Mouse (Mus musculus) adrenal gland, postnatal 36 days (tissue): ENCODE measurements around the gene Ssr1. TPM values are rescaled to one million over a fixed set of nuclear protein-coding genes. Genes with fewer than 3 reads are reported as not detected.
A peak's percentile ranks its signal among the peaks of the same experiment; 100 is the strongest.

Experiments used
- DNase-seq, 2 experiments: peaks; one replicate each; pipeline ENCODE4 v3.0.0; 2021; ENCODE audit warnings: mixed read lengths in 1 of 2
- total RNA-seq, 2 experiments: library from RNA; stranded (reverse); gene quantifications; 2 replicates each; pipeline ENCODE4 v1.2.3; 2021

Gene Ssr1
- total RNA-seq, 2 experiments from 2014 or later: 155 to 162 TPM

DNA sequence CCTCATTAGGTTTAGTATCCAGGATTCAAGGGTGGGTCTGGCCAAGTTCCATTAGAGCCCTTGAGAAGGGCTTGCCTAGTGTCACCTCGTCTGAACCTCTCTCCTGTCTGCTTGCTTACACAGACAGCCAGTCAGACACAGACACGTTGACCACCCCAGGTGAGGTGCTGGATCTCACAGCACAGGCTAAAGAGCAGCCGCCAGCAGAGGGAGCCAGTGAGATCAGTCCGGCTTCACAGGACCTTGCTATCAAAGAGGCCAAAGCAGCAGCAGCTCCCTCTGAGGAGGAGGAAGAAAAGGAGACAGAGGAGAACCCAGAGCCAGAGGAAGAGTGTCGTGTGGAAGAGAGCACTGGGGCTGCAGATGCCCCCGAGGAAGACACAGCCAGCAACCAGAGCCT, 47.3 kb downstream of the Ssr1 start:
- DNase-seq: peak; percentile 84 to 92

DNA sequence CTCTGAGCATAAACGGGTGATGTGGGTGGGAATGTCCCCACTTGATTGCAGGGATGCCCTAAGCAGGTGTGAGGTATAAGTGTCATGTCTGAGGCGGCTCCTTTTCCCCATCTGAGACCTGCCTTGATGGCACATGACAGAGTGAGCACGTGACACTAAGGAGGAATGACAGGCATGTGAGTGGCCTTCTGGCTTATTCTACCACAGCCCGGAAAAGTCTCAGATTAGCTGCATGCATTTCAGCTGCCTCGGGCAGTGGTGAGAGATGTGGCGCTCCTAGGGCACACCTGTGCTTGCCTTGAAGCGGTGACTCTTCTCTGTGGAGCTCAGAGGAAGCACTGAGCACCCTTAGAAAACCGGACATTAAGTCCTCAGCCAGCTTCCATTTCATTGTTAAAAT, 48.6 kb downstream of the Ssr1 start:
- no peak for DNase-seq

DNA sequence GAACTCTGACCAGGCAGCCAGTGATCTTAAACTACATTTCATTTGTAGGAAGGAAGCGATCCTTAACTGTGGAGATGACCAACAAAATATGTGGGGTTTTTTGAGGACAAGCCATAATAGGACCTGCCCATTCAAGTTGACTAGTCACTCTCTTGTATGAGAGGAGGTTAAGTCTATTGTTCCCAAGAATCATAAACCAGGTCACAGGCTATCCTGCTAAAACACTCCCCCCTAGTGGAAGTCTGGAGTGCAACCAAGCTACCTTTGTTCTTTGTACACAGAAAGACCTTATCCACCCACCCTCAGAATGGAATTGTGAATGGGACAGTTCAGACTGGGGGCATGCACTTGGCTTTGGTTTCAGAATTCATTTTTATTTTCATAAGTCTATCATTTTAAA, 49.7 kb downstream of the Ssr1 start:
- no peak for DNase-seq

DNA sequence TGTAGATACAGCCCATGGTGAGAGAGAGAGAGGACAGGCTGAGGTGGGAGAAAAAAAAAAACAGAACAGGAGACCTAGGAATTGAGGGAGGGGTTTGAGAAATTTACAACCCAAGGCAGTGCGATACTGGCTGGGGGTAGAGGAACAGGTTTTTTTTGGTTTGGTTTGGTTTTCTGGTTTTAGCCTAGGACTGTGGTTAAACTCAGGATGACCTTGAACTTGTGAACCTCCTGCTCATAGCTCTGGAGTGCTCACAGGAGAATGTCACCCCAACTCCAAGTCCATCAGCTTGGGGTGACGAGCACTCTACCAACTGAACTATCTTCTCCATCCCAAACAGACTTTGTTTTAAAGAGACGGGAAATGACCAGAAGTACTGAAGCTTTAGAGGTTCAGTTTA, 50.6 kb downstream of the Ssr1 start:
- DNase-seq: no peak

DNA sequence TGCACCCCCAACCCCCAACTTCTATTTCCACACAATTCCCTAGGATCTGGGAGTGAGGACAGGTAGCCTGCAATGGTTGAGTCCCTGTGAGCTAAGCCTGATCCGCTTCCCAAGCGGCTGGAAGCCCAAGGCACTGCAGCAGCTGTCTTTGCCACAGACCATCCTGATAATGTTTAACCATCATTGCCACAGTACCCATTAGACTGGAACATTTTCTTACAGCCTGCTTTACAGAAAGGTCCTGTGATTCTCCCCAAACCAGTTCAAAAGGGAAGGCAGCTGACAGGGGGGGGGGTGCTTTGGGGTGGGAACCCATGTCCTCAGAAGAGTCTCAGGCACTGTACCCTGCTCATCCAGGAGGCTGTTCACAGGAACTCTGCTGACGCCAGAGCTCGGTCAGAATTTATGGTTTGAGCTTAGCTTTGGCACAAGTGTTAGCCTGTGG, 51.1 kb downstream of the Ssr1 start:
- DNase-seq: no peak

DNA sequence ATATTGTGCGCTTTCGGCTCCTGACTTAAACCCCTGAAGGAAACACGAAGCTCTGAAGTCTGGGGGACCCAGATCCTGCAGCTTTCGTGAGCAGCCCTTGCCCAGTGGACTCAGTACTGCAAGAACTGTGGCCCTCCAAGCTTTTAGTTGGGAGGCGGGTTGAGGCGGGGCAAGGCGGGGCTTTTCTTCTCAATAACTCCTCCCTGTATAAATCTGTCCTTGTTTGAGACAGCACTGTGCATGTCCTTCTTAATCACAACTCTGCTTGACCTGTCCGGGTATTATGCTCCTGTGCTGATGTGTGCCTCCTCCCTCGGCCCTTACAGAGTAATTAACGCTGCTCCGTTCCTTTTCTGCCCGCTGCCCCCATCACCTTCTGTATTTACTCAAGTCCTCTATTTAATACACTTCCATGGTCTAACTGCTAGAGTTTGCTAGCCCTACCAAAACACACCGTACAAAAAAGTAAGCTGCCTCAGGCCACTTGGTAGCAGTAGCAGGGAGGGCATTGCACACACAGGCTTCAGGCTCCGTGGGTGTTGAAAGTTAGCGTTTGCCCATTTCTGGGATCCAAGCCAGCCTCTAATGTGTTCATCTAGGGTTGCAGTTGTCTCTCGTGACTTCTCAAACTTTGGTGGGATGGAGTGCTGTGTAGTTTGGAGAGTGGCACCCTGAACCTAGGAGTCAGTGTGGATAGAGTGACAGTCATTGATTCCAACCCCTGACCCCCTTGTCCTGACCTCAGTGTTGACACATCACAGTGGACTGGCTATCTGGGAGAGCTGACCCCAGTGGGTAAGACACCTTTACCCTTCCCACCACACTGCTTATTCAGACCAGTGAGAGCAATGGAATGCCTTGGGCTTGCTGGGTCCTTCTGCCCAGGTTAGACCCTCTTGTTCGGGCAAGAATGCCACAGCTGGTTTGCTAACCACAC, 51.8 kb downstream of the Ssr1 start:
- DNase-seq: peak; percentile 70 to 73

DNA sequence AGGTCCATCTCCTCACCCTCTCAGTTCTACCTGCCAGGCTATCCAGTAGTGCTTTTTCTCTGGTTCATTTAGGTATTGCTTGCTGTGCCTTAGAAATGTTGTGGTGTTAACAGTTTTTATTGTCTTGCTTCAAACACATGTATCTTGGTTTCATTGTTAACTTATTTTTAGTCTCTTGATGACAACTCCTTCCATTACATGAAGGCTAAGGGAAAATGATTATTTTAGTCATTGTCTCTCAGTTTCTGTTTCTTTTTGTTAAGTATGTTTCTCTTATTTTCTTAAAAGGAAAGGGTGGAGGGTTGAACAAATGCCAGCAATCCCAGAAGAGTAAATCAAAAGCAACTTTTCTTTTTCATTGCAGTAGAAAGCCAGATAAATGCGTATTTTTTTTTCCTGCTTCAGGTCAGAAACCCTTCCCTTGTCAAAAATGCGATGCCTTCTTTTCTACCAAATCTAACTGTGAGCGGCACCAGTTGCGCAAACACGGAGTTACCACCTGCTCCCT, 52.8 kb downstream of the Ssr1 start:
- DNase-seq: no peak

DNA sequence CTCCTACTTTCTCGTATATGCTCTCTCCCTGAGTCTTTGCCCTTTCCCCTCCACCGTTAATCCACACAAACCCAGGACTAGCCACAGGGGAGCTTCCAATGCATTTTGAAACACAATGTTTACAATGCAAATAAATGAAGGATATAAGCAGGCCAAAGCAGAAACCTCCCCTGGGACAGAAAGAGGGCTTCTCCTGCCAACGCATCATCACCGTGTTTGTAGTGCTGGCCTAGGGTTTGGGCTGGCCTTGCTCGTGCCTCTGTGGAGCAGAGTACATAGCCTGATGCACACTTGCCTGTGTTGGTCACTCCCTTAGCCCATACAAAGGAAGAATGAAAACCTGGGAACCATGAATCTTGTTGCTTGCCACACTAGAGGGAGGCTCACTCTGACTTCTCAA, 53.4 kb downstream of the Ssr1 start:
- no peak for DNase-seq

DNA sequence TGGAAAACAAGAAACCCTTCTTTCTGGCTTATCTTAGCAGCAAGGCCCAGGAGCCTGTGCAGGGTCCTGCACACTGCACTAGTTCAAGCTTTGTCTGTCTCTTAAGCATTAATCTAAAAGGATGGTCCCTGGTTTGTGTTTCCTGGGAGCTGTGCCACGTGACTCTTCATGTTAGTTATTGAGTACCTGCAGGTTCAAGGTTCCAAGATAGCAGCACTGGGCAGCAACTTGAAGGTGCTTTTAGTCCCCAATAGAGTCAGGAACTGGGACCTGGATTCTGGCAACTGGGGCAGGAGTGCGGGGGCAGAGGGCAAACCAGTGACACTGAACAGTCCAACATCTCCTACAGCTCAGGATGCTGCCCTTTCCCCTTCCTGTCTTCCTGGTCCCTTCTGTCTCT, 53.9 kb downstream of the Ssr1 start:
- no peak for DNase-seq

DNA sequence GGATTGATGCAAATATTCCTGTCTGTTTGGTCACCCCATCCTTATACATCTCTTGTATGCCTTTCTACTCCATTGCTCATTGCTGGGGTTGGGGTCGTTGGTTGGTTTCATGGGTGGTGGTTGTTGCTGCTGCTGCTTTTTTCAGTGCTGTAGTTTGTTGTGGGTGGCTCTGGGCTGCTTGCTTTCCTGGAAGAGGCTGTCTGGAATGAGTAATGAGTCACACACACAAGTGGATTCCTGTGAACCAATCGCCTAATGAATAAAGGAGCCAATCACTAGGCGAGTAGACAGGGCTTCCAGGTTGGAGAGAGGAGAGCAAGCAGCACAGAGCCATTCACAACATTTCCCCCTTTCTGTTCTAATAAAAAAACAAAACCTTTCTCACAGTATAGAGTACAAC, 57.7 kb downstream of the Ssr1 start:
- DNase-seq: no peak

DNA sequence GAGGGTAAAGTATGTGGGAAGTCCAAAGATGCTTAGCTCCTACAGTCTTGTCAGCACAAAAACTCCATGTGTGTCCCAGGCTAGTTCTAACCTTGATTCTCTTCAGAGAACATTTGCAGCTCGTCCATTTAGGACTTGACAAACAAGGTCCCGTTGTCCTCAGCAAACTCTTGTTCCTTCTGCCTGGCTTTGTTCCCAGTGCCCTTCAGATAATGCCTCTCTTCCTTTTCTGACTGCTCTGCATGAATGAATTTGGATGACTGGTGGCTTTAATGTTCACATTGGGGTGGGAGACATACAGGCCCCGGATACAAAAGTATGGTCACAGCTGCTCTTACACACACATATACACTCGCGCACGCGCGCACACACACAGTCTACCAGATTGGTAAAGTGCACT, 59.1 kb downstream of the Ssr1 start:
- DNase-seq: peak; percentile 75 to 80

DNA sequence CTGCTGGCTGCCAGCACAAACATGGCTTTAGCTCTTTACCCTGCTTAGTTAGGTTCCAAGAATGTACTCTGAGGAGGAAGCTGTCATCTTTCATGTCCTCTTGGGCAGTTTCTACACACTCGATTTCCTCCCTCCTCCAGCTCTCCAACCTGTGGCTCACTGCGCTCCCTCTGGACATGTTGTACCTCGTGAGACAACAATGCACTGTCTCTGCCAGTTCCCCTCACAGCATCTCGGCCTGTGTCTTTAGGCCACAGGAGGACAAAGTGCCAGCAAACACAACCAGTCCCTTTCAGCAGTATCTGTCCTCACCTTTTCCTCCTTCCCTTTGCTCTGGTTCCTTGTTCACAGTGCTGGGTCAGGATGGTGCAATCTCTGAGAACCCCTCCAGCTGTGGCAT, 59.9 kb downstream of the Ssr1 start:
- DNase-seq: no peak

DNA sequence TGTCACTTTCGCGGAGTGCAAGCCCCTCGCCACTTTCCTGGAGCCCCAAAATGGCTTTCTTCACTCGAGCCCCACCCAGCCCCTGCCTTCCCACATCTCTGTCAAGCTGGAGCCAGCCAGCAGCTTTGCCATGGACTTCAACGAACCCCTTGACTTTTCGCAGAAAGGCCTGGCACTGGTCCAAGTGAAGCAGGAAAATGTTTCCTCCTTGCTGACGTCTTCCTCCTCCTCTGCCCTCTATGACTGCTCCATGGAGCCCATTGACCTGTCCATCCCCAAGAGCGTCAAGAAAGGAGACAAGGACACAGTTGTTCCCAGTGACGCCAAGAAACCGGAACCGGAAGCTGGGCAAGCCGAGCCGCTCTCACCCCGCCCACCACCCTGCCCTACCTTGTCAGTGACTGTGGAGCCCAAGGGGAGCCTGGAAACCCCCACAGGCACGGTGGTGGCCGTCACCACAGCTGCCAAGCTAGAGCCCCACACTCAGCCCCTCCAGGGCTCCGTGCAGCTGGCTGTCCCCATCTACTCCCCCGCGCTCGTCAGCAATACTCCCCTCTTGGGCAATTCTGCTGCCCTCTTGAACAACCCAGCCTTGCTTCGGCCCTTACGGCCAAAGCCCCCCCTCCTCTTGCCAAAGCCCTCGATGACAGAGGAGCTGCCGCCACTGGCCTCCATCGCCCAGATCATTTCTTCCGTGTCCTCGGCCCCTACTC, 62.7 kb downstream of the Ssr1 start:
- no peak for DNase-seq

DNA sequence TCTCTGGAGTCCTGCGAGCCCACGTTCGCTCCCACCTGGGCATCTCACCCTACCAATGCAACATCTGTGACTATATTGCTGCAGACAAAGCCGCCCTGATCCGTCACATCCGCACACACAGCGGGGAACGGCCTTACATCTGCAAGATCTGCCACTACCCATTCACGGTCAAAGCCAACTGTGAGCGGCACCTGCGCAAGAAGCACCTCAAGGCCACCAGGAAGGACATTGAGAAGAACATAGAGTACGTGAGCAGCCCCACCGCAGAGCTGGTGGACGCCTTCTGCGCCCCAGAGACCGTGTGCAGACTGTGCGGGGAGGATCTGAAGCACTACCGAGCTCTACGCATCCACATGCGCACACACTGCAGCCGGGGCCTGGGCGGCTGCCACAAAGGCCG, 63.4 kb downstream of the Ssr1 start:
- no peak for DNase-seq

DNA sequence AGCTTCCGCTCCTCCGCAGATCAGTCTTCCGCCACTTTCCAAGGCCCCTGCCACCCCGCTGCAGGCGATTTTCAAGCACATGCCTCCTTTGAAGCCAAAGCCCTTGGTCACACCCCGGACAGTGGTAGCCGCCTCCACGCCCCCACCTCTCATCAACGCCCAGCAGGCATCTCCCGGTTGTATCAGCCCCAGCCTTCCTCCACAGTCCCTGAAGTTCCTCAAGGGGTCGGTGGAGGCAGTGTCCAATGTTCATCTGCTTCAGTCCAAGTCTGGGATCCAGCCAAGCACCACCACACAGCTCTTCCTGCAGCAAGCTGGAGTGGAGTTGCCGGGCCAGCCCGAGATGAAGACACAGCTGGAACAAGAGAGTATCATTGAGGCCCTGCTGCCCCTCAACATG, 63.9 kb downstream of the Ssr1 start:
- DNase-seq: no peak

DNA sequence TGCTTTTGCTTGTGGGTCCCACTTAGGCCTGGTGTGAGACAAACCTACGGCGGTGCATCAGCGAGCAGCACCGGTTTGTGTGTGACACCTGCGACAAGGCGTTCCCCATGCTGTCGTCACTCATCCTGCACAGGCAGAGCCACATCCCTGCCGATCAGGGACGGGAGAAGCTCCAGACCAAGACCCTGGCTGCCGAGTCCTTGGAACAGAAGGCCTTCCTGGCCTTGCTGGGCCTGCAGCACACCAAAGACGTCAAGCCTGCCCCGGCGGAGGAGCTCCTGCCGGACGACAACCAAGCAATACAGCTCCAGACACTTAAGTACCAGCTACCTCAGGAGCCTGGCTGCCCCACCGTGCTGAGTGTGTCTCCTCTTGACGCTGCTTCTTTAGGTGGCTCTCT, 64.5 kb downstream of the Ssr1 start:
- DNase-seq: peak; percentile 64 to 69

DNA sequence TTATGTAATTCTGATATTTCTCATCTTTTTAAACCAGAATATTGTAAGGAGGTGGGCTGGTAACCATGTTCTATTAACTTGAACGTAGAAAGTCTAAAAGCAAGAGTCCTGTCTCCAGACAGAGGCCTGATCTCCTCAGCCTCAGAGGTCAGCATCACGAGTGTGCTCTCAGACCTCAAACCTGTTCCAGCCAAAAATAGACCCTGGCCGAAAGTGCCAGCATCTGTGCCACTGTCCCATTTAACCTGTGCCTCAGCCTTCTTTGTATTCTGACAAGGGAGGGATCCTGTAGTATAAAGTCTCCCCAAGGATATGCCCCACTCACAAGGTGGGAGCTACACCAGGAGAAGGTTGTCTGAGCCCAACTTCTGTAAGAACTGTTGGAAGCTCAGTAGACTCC, 67.6 kb downstream of the Ssr1 start:
- DNase-seq: no peak

DNA sequence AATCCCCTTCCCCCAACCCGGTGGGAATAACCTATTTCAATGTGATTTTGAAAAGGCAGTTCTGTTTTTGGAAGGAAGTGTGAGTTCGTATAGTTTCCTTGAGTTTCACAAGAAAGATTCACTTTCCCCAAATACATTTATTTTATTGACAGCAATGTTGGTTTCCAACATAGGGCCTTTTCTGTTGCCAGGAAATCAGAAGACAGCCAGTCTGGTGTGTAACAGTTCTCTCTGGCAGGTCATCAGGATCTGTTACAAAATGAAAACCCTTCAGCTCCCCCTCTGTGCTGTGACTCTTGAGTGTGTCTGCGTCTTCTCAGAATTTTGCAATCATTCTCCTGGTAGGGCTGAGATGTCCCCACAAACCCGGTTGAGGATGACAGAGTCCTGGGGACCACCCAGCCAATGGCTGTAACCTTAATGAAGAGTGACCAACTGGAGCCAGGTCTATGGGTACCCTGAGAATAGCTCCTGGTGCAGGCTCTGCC, 69.5 kb downstream of the Ssr1 start:
- DNase-seq: no peak

DNA sequence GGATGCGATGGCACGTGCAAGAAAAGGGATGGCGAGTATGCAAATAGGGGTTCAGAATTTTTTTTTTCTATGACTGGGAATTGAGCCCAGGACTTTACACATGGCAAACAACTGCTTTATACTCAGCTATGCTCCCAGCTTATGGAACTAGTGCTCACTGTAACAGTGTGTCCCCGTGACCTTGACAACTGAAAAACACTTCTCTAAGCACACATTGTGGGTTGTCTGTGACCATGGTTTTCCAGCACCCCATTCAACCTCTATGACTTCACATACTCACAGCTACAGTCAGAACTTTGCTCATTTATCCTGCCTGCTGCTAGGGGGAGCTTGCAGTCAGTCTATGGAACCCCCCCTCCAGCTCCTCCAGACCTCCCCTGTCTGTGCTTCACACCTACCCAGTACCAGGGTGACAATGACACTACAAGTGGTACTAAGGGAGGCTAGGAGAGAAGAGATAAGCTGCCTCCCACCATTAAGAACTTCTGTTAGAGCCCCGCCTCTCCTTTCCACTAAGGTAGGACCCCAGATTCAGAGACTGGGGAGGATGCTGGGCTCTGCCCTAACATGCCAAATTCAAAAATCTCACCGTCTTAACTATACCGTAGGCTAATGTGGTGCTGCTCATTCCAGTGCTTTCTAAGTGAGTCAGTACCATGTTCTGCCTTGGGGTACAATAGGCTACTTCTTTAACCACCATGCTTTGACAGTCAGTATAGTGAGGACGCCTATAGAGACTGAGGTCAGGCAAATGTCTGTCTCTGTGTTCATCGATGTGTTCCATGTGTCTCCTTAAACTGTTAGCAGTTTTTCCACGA, 70.2 kb downstream of the Ssr1 start:
- no peak for DNase-seq

DNA sequence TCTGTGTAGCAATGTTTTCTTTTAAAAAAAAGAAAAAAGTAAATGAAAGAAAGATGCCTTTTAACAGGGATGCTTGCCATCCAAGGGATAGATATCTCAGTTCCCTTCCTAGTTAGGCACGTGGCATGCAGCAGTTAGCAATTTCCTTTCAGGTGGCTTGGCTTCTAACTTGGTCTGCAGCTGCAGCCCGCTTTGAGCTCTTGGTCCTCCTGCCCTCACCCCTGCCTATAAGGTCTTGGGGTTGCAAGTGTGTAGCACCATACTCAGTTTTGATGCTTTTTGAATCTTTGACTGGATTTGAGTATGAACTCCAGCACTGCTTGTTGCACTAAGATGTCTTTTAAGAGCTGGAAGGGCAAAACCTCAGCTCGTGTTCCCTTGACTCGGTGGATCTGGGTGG, 70.9 kb downstream of the Ssr1 start:
- DNase-seq: no peak

DNA sequence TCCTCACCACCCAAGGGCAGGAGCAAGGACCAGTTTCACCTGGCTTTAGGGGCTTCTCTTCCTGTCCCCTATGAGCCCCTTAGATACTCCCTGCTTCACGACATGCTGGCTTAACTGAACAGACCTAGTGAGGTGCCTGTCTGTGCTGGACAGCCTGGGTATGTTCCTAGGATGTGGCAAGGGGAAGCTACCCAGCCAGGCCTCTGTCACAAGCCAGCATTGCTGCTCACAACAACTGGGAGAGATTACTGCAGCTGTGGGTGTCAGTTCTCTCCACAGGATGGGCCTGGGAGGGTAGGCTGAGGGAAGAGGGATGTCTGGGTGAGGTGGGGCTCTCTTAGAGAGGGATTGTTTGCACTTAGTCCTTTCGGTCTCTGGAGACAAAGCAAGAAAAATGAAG, 73.3 kb downstream of the Ssr1 start:
- no peak for DNase-seq

DNA sequence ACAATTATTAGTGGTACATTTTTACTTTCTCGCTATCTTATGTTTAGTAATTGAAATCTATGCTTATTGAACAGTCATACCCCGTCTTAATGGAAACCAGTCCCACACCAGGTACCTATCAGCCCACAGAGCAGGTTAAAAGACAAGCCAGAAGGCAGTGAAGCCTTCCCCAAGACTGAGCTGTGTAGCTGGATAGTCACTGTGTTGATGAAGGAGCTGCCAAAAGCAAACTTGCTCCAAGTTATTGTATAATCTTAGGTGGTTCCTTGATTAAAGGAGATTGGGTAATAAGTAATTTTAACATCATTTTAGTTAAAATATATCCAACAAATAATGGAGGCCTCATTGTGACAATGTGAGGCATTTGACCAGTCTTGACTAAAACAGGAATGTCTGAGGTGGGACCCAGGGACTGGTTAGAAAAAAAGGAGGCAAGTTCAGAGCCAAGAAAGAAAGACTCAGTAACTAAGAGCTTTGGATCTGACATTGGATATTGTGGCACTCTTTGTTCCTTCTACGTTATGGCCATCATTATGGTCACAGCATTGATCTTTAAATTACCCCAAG, 74.2 kb downstream of the Ssr1 start:
- no peak for DNase-seq
